18 mouse cellular contexts compared by ENCODE assay signal in genomic region chr5:103593575-103593974, GRCm38 (mm10). TPM values are rescaled to one million over a fixed set of nuclear protein-coding genes. Genes with fewer than 3 reads are reported as not detected.
"Had no signal": no experiment of that assay in that cellular context is flagged by ENCODE, and none has a peak within 500 bp of the region (broad histone marks: within the 10 kb centered on the region; RNA-seq: fewer than 3 reads in every experiment).

No protein-coding gene starts in this region.

- H3K9me3 ChIP-seq: intestine, embryonic 15.5 days; kidney, embryonic 15.5 days; limb, embryonic 15.5 days; midbrain, embryonic 12.5 days; neural tube, embryonic 15.5 days had no signal

- H3K4me2 ChIP-seq: intestine, embryonic 15.5 days; kidney, embryonic 15.5 days; limb, embryonic 15.5 days; lung, embryonic 14.5 days; midbrain, embryonic 12.5 days; neural tube, embryonic 15.5 days had no signal

- DNase-seq: kidney, adult 18-20 months; kidney, postnatal 14 days; lung, embryonic 14.5 days; lung, postnatal 10 days; lung, postnatal 4 days; right cerebral cortex, adult 18-20 months; right cerebral cortex, postnatal 25 days; thymus, postnatal 36 days had no signal

- H3K4me1 ChIP-seq: intestine, embryonic 15.5 days had no signal

- H3K36me3 ChIP-seq: intestine, embryonic 15.5 days; neural tube, embryonic 15.5 days had no signal

- H3K27ac ChIP-seq: intestine, embryonic 15.5 days; kidney, embryonic 15.5 days; left cerebral cortex, adult 2 months; limb, embryonic 15.5 days; midbrain, embryonic 12.5 days; neural tube, embryonic 15.5 days had no signal

- H3K9ac ChIP-seq: intestine, embryonic 15.5 days; kidney, embryonic 15.5 days; limb, embryonic 15.5 days; lung, embryonic 14.5 days; midbrain, embryonic 12.5 days; neural tube, embryonic 15.5 days had no signal

- ATAC-seq: intestine, embryonic 15.5 days had no signal

- H3K27me3 ChIP-seq: intestine, embryonic 15.5 days; kidney, embryonic 15.5 days; limb, embryonic 15.5 days; midbrain, embryonic 12.5 days; neural tube, embryonic 15.5 days had no signal

- H3K4me3 ChIP-seq: intestine, embryonic 15.5 days; kidney, embryonic 15.5 days; left cerebral cortex, adult 2 months; limb, embryonic 15.5 days; midbrain, embryonic 12.5 days; neural tube, embryonic 15.5 days had no signal

RNA-seq across cellular contexts. Expression of gene Slc10a6, which starts 35.6 kb away (rescaled TPM):
- total RNA-seq: left cerebral cortex, postnatal 25 days; megakaryocyte, adult 5-6 weeks had no signal
- polyA plus RNA-seq: liver, embryonic 16.5 days; midbrain, embryonic 12.5 days; neural tube, embryonic 11.5 days had no signal
